Mouse (Mus musculus) MEL-GATA-1-ER (cell line): Measurements from ENCODE around the gene Cyp4f39.
"Not testable (repeated sequence)": the region's sequence is repeated elsewhere in the genome, so short reads cannot be mapped to it uniquely, and the experiment has no call there.

ENCODE experiments used
- DNase-seq: peaks from one replicate; pipeline ENCODE4 v3.0.0-alpha.2; 2012; ENCODE audit warnings: low read depth; ENCODE audit errors: extremely low read depth

Gene Cyp4f39

GRCm38 (mm10) chr17:32472176-32472575 is 19.7 kb downstream of the Cyp4f39 start:
- DNase-seq = no peak

GRCm38 (mm10) chr17:32474954-32475560 is 22.5 kb downstream of the Cyp4f39 start:
- no peak for DNase-seq

GRCm38 (mm10) chr17:32477204-32477603 is 24.7 kb downstream of the Cyp4f39 start:
- DNase-seq = no peak

GRCm38 (mm10) chr17:32478727-32479126 is 26.2 kb downstream of the Cyp4f39 start:
- DNase-seq = no peak

GRCm38 (mm10) chr17:32479554-32480506 is 27.3 kb downstream of the Cyp4f39 start:
- no peak for DNase-seq

- DNase-seq = no peak
These were observed 29.2 kb downstream of the Cyp4f39 start for GRCm38 (mm10) chr17:32481766-32482165.

- no peak for DNase-seq
These were observed 30.7 kb downstream of the Cyp4f39 start for GRCm38 (mm10) chr17:32483200-32483599.

GRCm38 (mm10) chr17:32492349-32492980 is 39.9 kb downstream of the Cyp4f39 start:
- no peak for DNase-seq

GRCm38 (mm10) chr17:32494601-32495000 is 42.1 kb downstream of the Cyp4f39 start:
- DNase-seq = peak; percentile 52

GRCm38 (mm10) chr17:32500511-32500910 is 48.0 kb downstream of the Cyp4f39 start:
- not testable (repeated sequence) for DNase-seq

- DNase-seq = no peak
These were observed 48.5 kb downstream of the Cyp4f39 start for GRCm38 (mm10) chr17:32501051-32501450.

- no peak for DNase-seq
These were observed 50.6 kb downstream of the Cyp4f39 start for GRCm38 (mm10) chr17:32503111-32503510.

- DNase-seq = peak; percentile 17
These were observed 53.6 kb downstream of the Cyp4f39 start, which contains the start of gene Cyp4f17 for GRCm38 (mm10) chr17:32505851-32506728. Gene Cyp4f17, plus strand, starts transcription at chr17:32506050.

- no peak for DNase-seq
These were observed 54.3 kb downstream of the Cyp4f39 start for GRCm38 (mm10) chr17:32506729-32507245.

GRCm38 (mm10) chr17:32516126-32516525 is 63.6 kb downstream of the Cyp4f39 start:
- DNase-seq = no peak

- DNase-seq = no peak
These were observed 69.5 kb downstream of the Cyp4f39 start for GRCm38 (mm10) chr17:32521981-32522380.

GRCm38 (mm10) chr17:32522386-32522785 is 69.9 kb downstream of the Cyp4f39 start:
- peak; percentile 45 for DNase-seq

GRCm38 (mm10) chr17:32522816-32523215 is 70.3 kb downstream of the Cyp4f39 start:
- DNase-seq = no peak

GRCm38 (mm10) chr17:32523895-32524294 is 71.4 kb downstream of the Cyp4f39 start:
- DNase-seq = peak; percentile 58

- DNase-seq = not testable (repeated sequence)
These were observed 73.8 kb downstream of the Cyp4f39 start for GRCm38 (mm10) chr17:32526341-32526740.

GRCm38 (mm10) chr17:32527748-32528147 is 75.2 kb downstream of the Cyp4f39 start:
- no peak for DNase-seq
